Mouse (Mus musculus): Measurements from ENCODE around the gene Fbln1.
A peak's percentile ranks its signal among the peaks of the same experiment; 100 is the strongest.

Gene Fbln1

GRCm38 (mm10) chr15:85205792-85206702 lies at the start of gene Fbln1:
Gene Fbln1 (plus strand): TSS chr15:85205949.
- peak; percentile 74 for DNase-seq

- DNase-seq, result no peak
Observed at GRCm38 (mm10) chr15:85156198-85156597, 49.6 kb upstream of the Fbln1 start.

GRCm38 (mm10) chr15:85161416-85161815 lies 44.3 kb upstream of the Fbln1 start:
- no peak for DNase-seq

DNA sequence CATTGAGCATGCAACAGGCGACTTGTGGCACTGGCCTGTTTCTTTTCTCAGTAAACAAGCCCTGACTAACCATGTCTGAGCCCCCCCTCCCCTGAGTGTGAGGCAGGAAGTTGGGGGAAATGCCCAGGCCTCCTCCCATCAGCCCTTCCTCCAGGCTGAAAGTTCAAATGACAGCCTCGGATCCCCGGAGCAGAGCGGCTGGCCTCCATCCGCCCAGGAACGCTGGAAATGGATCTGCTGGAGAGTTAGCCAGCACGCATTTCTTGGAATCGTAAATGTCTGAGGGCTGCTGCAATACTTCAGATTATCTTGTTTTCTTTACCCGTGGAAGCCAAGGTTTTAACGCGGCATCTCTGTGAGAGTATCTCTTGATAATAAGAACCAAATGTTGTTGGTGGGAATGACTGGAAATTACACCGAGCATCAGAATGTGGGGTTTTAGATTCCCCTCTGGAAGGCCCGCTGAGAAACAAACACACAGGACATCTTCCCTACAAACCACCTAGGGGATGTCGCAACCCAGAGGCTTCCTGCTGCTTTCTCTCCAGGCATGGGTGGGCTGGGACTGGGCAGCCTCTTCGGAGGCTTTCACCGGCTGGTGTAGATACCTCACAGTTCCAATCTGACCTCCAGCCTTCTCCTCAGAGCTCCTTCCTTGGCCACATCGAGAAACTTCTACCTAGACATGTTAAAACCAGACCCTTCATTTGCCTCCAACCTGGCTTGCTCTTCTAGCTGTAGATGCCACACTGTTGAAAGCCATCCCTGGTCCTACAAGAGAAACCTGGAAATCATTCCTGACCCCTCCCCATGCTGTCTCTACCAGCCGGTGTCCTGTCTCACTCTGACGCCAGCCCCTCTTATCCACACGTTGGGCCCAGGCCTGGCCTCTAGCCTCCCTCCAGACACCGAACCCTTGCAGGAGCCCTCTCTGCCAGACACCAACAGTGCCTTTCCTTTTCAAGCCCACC lies 42.8 kb upstream of the Fbln1 start:
- peak; percentile 25 for DNase-seq

DNA sequence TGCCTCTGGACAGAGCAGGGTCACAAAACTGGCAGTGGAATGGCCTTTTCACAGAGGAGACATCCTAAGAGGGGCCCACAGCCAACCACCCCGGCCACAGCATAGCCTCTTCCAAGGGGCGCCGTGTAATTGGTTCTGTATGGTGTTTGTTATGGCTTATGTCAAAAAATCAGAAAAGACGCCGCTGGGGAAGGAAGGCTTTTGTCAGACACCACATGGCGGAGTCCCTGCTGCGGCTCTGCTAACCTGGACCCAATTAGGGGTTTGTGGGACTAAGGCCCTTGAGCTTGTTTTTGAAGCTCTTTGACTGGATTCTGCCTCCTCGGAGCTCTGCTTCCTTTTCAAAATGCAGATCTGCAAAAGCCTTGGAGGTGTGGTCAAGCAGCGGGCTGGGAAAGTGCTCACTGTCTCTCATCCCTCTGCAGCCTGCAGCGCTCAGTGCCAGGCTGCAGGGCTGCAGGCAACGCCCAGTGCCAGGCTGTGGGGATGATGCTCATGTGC lies 39.3 kb upstream of the Fbln1 start:
- DNase-seq, result no peak

DNA sequence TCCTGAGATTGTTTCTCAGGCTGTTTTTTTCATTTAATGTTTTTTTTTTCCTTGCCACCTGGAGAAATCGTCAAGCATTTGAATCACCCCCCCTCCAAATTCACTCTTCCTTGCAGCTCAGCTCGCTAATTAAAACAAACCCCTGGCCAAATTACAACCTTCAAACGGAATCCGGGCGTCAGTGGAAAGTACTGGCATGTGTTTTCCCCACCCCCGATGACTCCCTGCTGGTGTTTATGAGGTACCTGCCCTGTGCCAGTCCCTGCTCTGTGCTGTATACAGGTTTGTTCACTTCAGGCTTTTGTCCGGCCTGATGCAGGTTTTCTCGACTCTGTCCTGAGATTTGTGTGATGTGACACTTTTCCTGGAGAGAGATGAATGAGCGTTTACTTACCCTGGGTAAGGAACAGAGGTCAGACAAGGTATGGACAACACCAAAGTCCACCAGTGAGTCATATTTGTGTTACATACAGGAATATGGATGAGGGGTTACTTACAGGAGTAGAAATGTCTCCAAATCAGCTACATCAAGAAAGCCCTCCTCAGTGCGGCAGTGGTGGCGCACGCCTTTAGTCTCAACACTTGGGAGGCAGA lies 38.6 kb upstream of the Fbln1 start:
- no peak for DNase-seq

- DNase-seq, result peak; percentile 34
Observed at GRCm38 (mm10) chr15:85172054-85172453, 33.7 kb upstream of the Fbln1 start.

- no peak for DNase-seq
Observed at GRCm38 (mm10) chr15:85173425-85173824, 32.3 kb upstream of the Fbln1 start.

GRCm38 (mm10) chr15:85174060-85174459 lies 31.7 kb upstream of the Fbln1 start:
- DNase-seq, result no peak

DNA sequence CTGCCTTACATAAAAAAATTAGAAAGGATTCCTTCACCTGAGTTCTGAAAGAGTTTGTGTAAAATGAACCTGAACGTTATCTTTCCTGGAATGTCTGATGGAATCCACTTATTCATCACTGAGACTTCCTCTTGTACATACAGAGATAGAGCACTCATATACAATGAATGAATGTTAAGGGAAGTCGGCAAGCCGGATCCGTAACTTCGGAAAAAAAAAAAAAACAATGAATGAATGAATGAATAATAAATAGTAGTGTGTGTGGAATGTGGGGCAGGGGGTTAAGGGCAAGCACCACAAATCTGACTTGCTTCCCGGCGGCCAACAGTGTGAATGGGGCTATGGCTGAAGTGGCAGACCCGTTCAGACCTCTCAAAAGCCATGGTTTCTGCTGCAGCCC lies 28.2 kb upstream of the Fbln1 start:
- DNase-seq, result peak; percentile 53

DNA sequence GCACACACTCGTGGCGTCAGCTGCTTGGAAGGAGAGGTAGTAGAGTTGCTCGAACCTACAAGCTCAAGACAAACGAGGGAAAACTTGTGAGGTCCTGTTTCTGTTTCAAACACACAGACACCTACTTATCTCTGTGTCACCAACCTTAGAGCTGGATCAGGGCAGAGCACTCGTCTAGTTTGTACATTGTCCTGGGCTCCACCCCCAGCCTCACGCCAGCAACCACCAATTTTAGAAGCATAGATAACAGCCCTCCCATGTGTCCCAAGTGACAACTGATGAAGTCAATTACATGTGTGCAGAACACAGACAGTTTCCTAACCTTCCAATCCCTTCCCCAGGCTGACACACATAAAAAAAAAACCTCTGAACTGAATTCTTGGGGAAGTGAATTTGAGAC lies 27.6 kb upstream of the Fbln1 start:
- DNase-seq, result no peak

GRCm38 (mm10) chr15:85179528-85180180 lies 26.1 kb upstream of the Fbln1 start:
- DNase-seq, result no peak

GRCm38 (mm10) chr15:85180368-85180767 lies 25.4 kb upstream of the Fbln1 start:
- no peak for DNase-seq

- no peak for DNase-seq
Observed at GRCm38 (mm10) chr15:85182063-85182462, 23.7 kb upstream of the Fbln1 start.

DNA sequence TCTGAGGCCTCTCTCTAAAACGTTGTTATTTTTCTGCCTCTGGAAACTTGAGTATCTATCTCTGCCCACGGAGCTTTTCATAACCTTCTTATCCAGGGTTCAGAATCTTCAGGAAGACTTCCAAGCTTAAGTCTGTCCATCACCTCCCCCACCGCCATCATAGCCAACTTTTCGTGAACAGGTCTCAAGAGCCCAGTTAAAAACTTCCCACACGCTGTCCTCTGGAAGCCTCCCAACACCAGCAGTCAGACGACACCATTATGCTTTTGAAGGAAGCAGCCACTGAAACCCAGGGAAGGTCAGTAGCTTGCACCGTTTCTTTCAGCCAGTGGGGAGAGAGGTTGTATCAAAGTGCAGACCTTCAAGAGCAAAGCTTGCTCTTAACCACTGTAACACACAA lies 18.8 kb upstream of the Fbln1 start:
- DNase-seq, result no peak

DNA sequence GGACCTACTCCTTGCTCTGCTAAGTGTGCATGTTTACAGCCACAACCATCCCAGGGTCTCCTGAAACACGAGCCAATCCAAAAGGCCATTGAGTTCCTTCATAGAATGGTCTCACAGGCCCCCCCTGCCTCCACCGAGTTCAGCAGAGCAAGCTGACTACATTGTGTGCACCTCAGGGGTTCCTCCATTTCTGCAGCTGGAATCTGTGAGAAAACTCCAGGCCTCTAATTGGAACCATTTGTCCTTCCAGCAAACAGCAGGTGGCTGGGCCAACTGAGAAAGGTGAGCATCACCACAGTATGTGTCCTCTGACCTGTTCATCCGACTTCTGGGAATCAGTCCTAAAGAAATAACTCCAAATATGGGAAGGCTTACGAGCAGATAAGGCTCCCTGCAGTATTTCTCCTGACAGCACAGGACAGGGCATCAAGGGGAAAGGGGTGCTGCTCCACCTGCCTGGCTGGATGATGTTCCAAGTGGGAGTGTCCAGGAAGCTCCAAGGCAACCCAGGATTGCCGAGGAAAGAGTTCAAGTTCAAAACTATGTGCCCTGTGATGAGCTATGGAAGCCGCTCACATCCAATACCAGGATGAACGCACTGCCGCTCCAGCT lies 17.5 kb upstream of the Fbln1 start:
- no peak for DNase-seq

DNA sequence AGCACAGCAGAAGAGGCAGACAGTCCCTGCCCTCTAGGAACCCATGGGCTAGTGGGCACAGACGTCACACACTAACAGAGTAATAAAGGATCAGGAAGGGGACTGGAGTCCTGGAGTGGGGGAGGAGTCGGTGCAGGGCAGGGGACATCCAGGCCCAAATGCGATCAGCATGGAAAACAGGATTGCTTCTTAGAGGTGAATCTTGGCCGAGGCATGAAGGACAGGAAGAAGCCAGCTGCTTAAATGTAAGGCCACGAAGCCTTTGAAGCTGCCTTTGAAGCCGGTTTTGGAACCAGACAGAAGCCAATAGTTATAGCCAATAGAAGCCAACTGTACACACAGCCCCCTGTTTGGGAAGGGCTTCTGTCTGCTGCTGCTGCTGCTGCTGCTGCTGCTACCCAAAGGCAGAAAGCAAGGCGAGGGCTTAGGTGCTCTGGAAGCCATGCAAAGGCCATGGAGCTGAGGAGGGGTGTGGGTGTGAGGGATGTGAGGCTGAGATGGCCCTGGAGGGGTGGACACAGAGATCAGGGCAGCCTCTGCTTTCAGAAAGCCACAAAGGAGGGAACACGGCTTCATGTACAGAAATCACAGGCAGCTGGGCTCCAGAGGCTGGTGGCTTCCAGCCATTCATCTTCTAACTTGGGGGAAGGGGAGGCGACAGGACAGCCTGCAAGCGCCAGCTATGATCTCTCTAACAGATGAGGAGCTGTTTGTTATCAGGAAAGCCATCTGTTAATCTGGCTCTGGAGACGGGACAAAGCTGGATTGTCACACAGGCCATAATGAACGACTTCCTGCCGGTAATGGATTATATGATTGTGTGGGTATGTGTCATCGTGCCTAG lies 5.1 kb upstream of the Fbln1 start:
- DNase-seq, result peak; percentile 46

DNA sequence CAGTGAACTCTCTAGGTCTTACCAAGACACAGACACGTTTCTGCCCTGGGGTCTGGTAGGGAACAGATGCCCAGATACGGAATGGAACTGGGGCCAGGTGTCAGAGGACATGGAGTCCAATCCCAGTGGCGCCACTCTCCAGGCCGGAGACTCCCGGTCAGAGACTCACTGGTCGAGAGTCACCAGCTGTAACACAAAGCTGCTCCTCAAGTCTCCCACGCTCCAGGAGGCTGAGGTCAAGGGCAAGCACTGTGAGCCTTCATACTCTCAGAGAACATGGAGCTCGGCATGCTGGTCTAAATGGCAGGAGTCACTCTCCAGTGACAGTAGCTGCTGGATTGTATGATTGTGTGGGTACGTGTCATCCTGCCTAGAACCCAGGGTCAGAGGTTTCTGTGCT lies 3.5 kb upstream of the Fbln1 start:
- no peak for DNase-seq

DNA sequence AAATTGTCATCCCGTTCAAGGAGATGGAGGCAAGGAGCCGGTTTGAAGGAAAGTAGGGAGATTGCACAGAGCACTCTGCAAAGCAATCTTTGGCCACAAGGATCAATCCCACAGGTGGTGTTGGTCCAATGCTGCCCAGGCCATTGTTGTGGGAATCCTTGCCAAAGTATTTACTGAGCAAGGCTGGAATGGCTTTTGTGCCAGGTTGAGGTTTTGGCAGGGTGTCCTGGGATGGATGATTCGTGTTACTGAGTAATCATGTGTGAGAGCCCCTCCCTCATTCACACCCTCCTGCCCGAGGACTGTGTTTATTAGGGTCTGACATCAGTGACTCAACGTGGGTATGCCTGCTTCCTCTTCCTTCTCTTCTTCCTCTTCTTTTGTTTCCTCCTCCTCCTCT lies 3.0 kb upstream of the Fbln1 start:
- DNase-seq, result no peak

DNA sequence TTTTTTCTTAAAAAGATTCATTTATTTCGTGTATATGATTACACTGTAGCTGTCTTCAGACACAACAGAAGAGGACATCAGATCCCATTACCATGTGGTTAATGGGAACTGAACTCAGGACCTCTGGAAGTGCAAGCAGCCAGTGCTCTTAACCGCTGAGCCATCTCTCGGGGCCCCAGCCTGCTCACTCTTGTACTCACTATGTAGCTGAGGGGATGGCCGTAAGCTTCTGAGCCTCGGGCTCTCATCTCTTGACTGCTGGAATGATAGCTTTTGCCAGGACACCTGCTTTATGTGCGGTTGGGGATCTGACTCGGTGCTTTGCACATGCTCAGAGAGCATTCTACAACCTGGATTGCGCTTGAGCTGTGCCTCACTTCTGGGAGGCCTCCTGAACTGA lies 1.4 kb upstream of the Fbln1 start:
- no peak for DNase-seq

DNA sequence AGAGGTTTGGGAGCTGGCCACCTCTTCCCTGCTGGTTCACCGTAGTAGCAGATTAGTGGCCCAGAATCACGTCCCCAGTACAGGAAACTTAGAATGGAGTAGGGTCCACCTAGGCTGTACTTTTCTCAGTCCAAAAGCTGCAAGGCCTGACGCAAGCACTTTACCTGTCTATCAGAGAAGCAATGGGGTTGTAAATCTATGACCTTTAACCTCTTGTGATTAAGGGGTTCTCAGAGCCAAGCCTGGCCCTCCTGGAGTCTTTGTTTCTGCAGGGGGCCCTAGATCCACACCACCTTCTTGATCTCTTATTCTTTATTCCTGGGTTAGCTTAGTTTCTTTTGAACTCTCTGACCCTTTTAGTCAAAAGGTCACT lies 940 bp downstream of the Fbln1 start:
- no peak for DNase-seq
